Mouse (Mus musculus): ENCODE data around the gene Nr2f6. TPM values are rescaled to one million over a fixed set of nuclear protein-coding genes. Genes with fewer than 3 reads are reported as not detected.

The Nr2f6 gene
- polyA plus RNA-seq, 1 experiment from 2014 or later, result 17.2 TPM

DNA sequence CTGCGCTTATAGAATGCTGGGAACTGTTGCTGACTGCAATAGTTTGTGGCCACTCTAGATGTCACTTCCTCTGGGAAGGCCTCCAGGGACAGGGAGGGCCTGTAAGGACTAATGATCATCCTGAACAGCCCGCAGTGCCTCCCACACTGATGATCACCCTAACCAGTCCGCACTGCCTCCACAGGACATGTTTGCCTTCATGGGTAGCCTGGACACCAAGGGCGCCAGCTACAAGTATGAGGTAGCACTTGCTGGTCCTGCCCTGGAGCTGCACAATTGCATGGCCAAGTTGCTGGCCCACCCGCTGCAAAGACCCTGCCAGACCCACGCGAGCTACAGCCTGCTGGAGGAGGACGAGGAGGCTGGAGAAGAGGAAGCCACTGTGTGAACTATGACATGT lies 22.3 kb upstream of the Nr2f6 start:
- WGBS (ENCODE audit: insufficient replicate concordance), result 63% methylated on average over 8 of the region's 8 CpGs
- no peak for ATAC-seq (ENCODE audit: low read depth)
- no peaks in the 10 kb centered on the region for H3K9me3 ChIP-seq (replicated peaks; ENCODE audit: control insufficient read depth, low read length)
- H3K36me3 ChIP-seq (ENCODE audit: control insufficient read depth, insufficient read depth), result peaks cover 24% of the 10 kb centered on the region
- H3K27ac ChIP-seq (ENCODE audit: low read length), result no peak overlapping the region
- H3K27me3 ChIP-seq (ENCODE audit: control insufficient read depth, insufficient read depth, low read depth, low read length), result no peaks in the 10 kb centered on the region
- peaks cover 21% of the 10 kb centered on the region for H3K4me1 ChIP-seq (ENCODE audit: control insufficient read depth, low read depth, low read length)
- H3K4me2 ChIP-seq (ENCODE audit: low read depth, low read length), result no peak overlapping the region
- no peak overlapping the region for H3K4me3 ChIP-seq (ENCODE audit: low read depth, low read length)
- no peak overlapping the region for H3K9ac ChIP-seq (ENCODE audit: low read depth, low read length)

- WGBS (ENCODE audit: insufficient replicate concordance), result 73% methylated on average over 6 of the region's 6 CpGs
- Histone ChIP-seq H3K9ac (ENCODE audit: low read depth, low read length) (no peak overlapping the region), H3K27me3 (ENCODE audit: control insufficient read depth, insufficient read depth, low read depth, low read length) (no peaks in the 10 kb centered on the region), H3K9me3 (replicated peaks; ENCODE audit: control insufficient read depth, low read length) (no peaks in the 10 kb centered on the region), H3K4me1 (ENCODE audit: control insufficient read depth, low read depth, low read length) (peaks cover 21% of the 10 kb centered on the region), H3K36me3 (ENCODE audit: control insufficient read depth, insufficient read depth) (peaks cover 21% of the 10 kb centered on the region), H3K4me2 (ENCODE audit: low read depth, low read length) (no peak overlapping the region), H3K4me3 (ENCODE audit: low read depth, low read length) (no peak overlapping the region), H3K27ac (ENCODE audit: low read length) (no peak overlapping the region)
- ATAC-seq (ENCODE audit: low read depth), result no peak
These were observed 21.5 kb upstream of the Nr2f6 start for GRCm38 (mm10) chr8:71403107-71403885.

- WGBS (ENCODE audit: insufficient replicate concordance), result 83% methylated on average over 9 of the region's 9 CpGs
- H3K27me3 ChIP-seq (ENCODE audit: control insufficient read depth, insufficient read depth, low read depth, low read length), result no peaks in the 10 kb centered on the region
- H3K4me1 ChIP-seq (ENCODE audit: control insufficient read depth, low read depth, low read length), result peaks cover 24% of the 10 kb centered on the region
- no peaks in the 10 kb centered on the region for H3K9me3 ChIP-seq (replicated peaks; ENCODE audit: control insufficient read depth, low read length)
- ATAC-seq (ENCODE audit: low read depth), result no peak
- no peak overlapping the region for H3K9ac ChIP-seq (ENCODE audit: low read depth, low read length)
- no peak overlapping the region for H3K27ac ChIP-seq (ENCODE audit: low read length)
- H3K36me3 ChIP-seq (ENCODE audit: control insufficient read depth, insufficient read depth), result peaks cover 14% of the 10 kb centered on the region
- no peak overlapping the region for H3K4me3 ChIP-seq (ENCODE audit: low read depth, low read length)
- H3K4me2 ChIP-seq (ENCODE audit: low read depth, low read length), result no peak overlapping the region
These were observed 20.7 kb upstream of the Nr2f6 start for GRCm38 (mm10) chr8:71402446-71402964.

GRCm38 (mm10) chr8:71401454-71401853 lies 19.7 kb upstream of the Nr2f6 start:
- H3K9ac ChIP-seq (ENCODE audit: low read depth, low read length), result no peak overlapping the region
- no peak overlapping the region for H3K4me3 ChIP-seq (ENCODE audit: low read depth, low read length)

DNA sequence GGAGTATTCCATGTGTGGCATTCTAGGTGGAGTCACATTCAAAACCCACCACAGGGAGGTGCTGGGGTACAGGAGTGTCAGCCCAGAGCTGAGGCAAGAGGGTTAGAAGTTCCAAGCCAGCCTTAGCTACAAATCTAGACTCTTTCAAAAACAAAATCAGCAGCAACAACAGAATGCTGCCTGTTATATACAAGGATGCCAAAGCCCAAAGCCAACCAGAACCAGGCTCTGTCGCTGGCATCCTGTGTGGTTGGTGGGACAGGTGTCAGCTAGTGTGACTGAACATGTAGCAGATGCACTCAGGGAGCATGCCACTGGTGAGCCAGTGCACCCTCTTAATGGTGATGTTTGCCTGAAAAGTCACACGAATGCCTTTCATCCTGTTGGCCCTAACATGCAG lies 19.1 kb upstream of the Nr2f6 start:
- Histone ChIP-seq H3K4me3 (ENCODE audit: low read depth, low read length) (no peak overlapping the region), H3K27ac (ENCODE audit: low read length) (no peak overlapping the region), H3K9me3 (replicated peaks; ENCODE audit: control insufficient read depth, low read length) (no peaks in the 10 kb centered on the region), H3K9ac (ENCODE audit: low read depth, low read length) (no peak overlapping the region), H3K4me1 (ENCODE audit: control insufficient read depth, low read depth, low read length) (peaks cover 23% of the 10 kb centered on the region), H3K36me3 (ENCODE audit: control insufficient read depth, insufficient read depth) (peaks cover 8% of the 10 kb centered on the region; the same call in 1 of the 2 replicates), H3K27me3 (ENCODE audit: control insufficient read depth, insufficient read depth, low read depth, low read length) (no peaks in the 10 kb centered on the region), H3K4me2 (ENCODE audit: low read depth, low read length) (no peak overlapping the region)
- ATAC-seq (ENCODE audit: low read depth), result no peak
- WGBS (ENCODE audit: insufficient replicate concordance), result 74% methylated on average over 2 of the region's 2 CpGs

More at GRCm38 (mm10) chr8:71401454-71401853, 19.7 kb upstream of the Nr2f6 start:
- H3K36me3 ChIP-seq (ENCODE audit: control insufficient read depth, insufficient read depth), result peaks cover 8% of the 10 kb centered on the region; the same call in 1 of the 2 replicates
- peaks cover 18% of the 10 kb centered on the region for H3K4me1 ChIP-seq (ENCODE audit: control insufficient read depth, low read depth, low read length)
- H3K4me2 ChIP-seq (ENCODE audit: low read depth, low read length), result no peak overlapping the region
- no peaks in the 10 kb centered on the region for H3K27me3 ChIP-seq (ENCODE audit: control insufficient read depth, insufficient read depth, low read depth, low read length)
- no peak for ATAC-seq (ENCODE audit: low read depth)
- no peaks in the 10 kb centered on the region for H3K9me3 ChIP-seq (replicated peaks; ENCODE audit: control insufficient read depth, low read length)
- H3K27ac ChIP-seq (ENCODE audit: low read length), result no peak overlapping the region

- Histone ChIP-seq H3K4me3 (ENCODE audit: low read depth, low read length) (peak overlapping the region; percentile 85), H3K4me1 (ENCODE audit: control insufficient read depth, low read depth, low read length) (peaks cover 14% of the 10 kb centered on the region), H3K27me3 (ENCODE audit: control insufficient read depth, insufficient read depth, low read depth, low read length) (no peaks in the 10 kb centered on the region), H3K9ac (ENCODE audit: low read depth, low read length) (peak overlapping the region; percentile 81), H3K9me3 (replicated peaks; ENCODE audit: control insufficient read depth, low read length) (no peaks in the 10 kb centered on the region), H3K27ac (ENCODE audit: low read length) (no peak overlapping the region), H3K36me3 (ENCODE audit: control insufficient read depth, insufficient read depth) (peaks cover 8% of the 10 kb centered on the region; the same call in 1 of the 2 replicates), H3K4me2 (ENCODE audit: low read depth, low read length) (peak overlapping the region; percentile 85)
- 69% methylated on average over 12 of the region's 12 CpGs for WGBS (ENCODE audit: insufficient replicate concordance)
- no peak for ATAC-seq (ENCODE audit: low read depth)
These were observed 15.9 kb upstream of the Nr2f6 start for GRCm38 (mm10) chr8:71397701-71398100.

GRCm38 (mm10) chr8:71396639-71397305 lies 15.0 kb upstream of the Nr2f6 start, which contains the start of gene Babam1:
TSS of gene Babam1 (plus strand) at chr8:71396861.
- Histone ChIP-seq H3K4me3 (ENCODE audit: low read depth, low read length) (peak within 1 kb of the TSS; percentile 85), H3K36me3 (ENCODE audit: control insufficient read depth, insufficient read depth) (peaks cover 8% of the 10 kb centered on the region; the same call in 1 of the 2 replicates), H3K9ac (ENCODE audit: low read depth, low read length) (peak within 1 kb of the TSS; percentile 81), H3K9me3 (replicated peaks; ENCODE audit: control insufficient read depth, low read length) (no peaks in the 10 kb centered on the region), H3K27ac (ENCODE audit: low read length) (peak within 1 kb of the TSS; percentile 42), H3K4me1 (ENCODE audit: control insufficient read depth, low read depth, low read length) (peaks cover 14% of the 10 kb centered on the region), H3K4me2 (ENCODE audit: low read depth, low read length) (peak within 1 kb of the TSS; percentile 85), H3K27me3 (ENCODE audit: control insufficient read depth, insufficient read depth, low read depth, low read length) (no peaks in the 10 kb centered on the region)
- peak; percentile 97 for ATAC-seq (ENCODE audit: low read depth)
- under 1% methylated on average over 34 of the region's 34 CpGs for WGBS (ENCODE audit: insufficient replicate concordance)

- Histone ChIP-seq H3K27ac (ENCODE audit: low read length) (peak within 1 kb of the TSS; percentile 42), H3K9ac (ENCODE audit: low read depth, low read length) (no peak within 1 kb of the TSS), H3K36me3 (ENCODE audit: control insufficient read depth, insufficient read depth) (peaks cover 8% of the 10 kb centered on the region; the same call in 1 of the 2 replicates), H3K4me3 (ENCODE audit: low read depth, low read length) (peak within 1 kb of the TSS; percentile 85), H3K27me3 (ENCODE audit: control insufficient read depth, insufficient read depth, low read depth, low read length) (no peaks in the 10 kb centered on the region), H3K4me2 (ENCODE audit: low read depth, low read length) (peak within 1 kb of the TSS; percentile 85), H3K9me3 (replicated peaks; ENCODE audit: control insufficient read depth, low read length) (no peaks in the 10 kb centered on the region), H3K4me1 (ENCODE audit: control insufficient read depth, low read depth, low read length) (peaks cover 14% of the 10 kb centered on the region)
- ATAC-seq (ENCODE audit: low read depth), result no peak
- WGBS (ENCODE audit: insufficient replicate concordance), result 61% methylated on average over 9 of the region's 9 CpGs
These were observed 13.9 kb upstream of the Nr2f6 start, which contains the start of gene Ushbp1 for GRCm38 (mm10) chr8:71395629-71396028. TSS of gene Ushbp1 (minus strand) at chr8:71395802.

DNA sequence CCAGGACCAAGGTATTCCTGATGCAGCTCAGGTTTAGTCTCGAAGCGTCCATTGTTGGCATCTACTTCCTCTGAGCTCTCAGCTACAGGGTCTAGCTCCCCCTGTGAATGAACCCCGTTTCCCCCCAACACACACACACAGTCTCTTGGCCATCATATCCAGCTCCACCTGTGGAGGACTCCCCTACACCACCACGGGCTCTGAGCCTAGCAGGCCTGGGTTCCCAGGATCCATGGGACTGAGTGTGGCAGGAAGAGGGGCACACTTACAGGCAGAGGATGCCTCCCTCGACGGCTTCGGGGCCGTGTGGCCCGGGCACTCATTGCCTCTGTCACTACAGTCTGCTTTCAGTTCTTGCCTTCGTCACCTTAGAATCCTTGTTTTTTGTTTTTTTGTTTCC lies 13.3 kb upstream of the Nr2f6 start:
- WGBS (ENCODE audit: insufficient replicate concordance), result 65% methylated on average over 10 of the region's 10 CpGs

More for the DNA sequence above, 13.3 kb upstream of the Nr2f6 start:
- Histone ChIP-seq H3K9ac (ENCODE audit: low read depth, low read length) (no peak overlapping the region), H3K4me2 (ENCODE audit: low read depth, low read length) (no peak overlapping the region), H3K36me3 (ENCODE audit: control insufficient read depth, insufficient read depth) (peaks cover 8% of the 10 kb centered on the region; the same call in 1 of the 2 replicates), H3K9me3 (replicated peaks; ENCODE audit: control insufficient read depth, low read length) (no peaks in the 10 kb centered on the region), H3K4me1 (ENCODE audit: control insufficient read depth, low read depth, low read length) (peaks cover 14% of the 10 kb centered on the region), H3K4me3 (ENCODE audit: low read depth, low read length) (no peak overlapping the region), H3K27me3 (ENCODE audit: control insufficient read depth, insufficient read depth, low read depth, low read length) (no peaks in the 10 kb centered on the region), H3K27ac (ENCODE audit: low read length) (no peak overlapping the region)
- no peak for ATAC-seq (ENCODE audit: low read depth)

Measured in liver, embryonic 16.5 days (tissue).